Mouse (Mus musculus): Measurements from ENCODE around the gene Macf1. TPM values are rescaled to one million over a fixed set of nuclear protein-coding genes. Genes with fewer than 3 reads are reported as not detected.
"Not testable (repeated sequence)": the region's sequence is repeated elsewhere in the genome, so short reads cannot be mapped to it uniquely, and the experiment has no call there.

Macf1 gene
- polyA plus RNA-seq, 1 experiment from 2014 or later = 67.3 TPM

DNA sequence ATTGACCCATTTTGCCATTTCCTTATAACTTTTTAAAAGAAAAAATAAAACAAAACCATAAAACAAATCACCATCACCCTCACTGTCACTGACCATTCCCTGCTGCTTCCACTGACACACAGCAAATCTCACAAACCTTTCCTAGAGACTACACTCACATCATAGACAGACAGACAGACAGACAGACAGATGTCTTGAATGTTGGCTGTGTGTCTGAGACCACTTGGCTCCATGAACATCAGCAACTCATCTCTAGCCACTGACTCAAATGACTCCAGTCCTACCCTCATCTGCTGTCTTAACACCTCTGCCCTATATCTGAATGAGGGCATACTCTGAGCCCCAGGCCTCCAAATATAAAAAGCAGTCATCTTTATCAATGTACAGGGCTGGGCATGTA lies 128.9 kb downstream of the Macf1 start:
- no peak overlapping the region for H3K27ac ChIP-seq
- no peak overlapping the region for H3K4me2 ChIP-seq
- H3K4me1 ChIP-seq (replicated peaks) = no peaks in the 10 kb centered on the region
- no peak for ATAC-seq (ENCODE audit: low FRiP score)
- H3K27me3 ChIP-seq = no peaks in the 10 kb centered on the region
- H3K9ac ChIP-seq = no peak overlapping the region
- H3K36me3 ChIP-seq = no peaks in the 10 kb centered on the region
- H3K4me3 ChIP-seq = no peak overlapping the region
- H3K9me3 ChIP-seq = no peaks in the 10 kb centered on the region

DNA sequence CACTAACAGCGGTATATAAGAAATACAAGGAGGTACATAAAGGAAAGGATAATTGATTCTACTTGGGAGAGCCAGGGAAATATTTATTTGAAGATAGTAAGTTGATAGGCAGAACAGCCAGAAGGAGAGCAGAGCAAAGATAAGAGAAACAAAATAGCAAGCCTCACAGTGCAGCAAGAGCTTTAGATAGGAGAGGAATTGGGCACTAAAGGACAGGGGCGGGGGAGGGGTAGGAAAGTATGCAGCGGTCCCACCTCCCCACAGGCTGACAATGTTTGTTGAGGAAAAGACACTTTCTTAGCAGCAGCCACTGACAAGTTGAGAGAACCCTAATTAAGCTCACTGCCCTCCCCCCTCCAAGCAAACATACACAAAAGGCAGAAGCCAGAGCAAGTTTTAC lies 131.5 kb downstream of the Macf1 start:
- Histone ChIP-seq H3K4me3 (no peak overlapping the region), H3K4me1 (replicated peaks) (no peaks in the 10 kb centered on the region), H3K27me3 (no peaks in the 10 kb centered on the region), H3K9me3 (no peaks in the 10 kb centered on the region), H3K4me2 (no peak overlapping the region), H3K36me3 (no peaks in the 10 kb centered on the region), H3K9ac (no peak overlapping the region), H3K27ac (no peak overlapping the region)
- no peak for ATAC-seq (ENCODE audit: low FRiP score)
- WGBS = 48% methylated on average over 3 of the region's 3 CpGs

DNA sequence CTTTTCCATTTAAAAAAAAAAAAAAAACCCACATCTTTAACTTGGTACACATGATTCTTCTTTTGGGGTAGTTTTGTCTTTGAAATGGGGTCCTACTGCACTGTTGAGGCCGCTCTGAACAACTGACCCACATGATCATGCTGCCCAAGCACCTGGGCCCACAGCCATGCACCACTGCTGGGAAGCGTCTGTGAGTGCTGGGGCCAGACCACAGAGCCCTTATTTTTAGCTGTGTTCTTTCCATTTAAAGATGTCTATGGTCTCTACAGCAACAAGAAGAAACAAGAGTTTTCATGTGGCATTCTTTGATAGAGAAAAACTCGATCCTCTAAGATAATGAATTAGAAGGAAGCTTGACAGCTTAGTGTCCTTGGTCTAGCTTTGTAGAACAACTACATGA lies 135.8 kb downstream of the Macf1 start:
- 94% methylated on average over 3 of the region's 3 CpGs for WGBS
- Histone ChIP-seq H3K4me1 (replicated peaks) (no peaks in the 10 kb centered on the region), H3K27me3 (no peaks in the 10 kb centered on the region), H3K9me3 (no peaks in the 10 kb centered on the region), H3K4me3 (no peak overlapping the region), H3K4me2 (no peak overlapping the region), H3K27ac (no peak overlapping the region), H3K9ac (no peak overlapping the region), H3K36me3 (peaks cover 7% of the 10 kb centered on the region)
- no peak for ATAC-seq (ENCODE audit: low FRiP score)

DNA sequence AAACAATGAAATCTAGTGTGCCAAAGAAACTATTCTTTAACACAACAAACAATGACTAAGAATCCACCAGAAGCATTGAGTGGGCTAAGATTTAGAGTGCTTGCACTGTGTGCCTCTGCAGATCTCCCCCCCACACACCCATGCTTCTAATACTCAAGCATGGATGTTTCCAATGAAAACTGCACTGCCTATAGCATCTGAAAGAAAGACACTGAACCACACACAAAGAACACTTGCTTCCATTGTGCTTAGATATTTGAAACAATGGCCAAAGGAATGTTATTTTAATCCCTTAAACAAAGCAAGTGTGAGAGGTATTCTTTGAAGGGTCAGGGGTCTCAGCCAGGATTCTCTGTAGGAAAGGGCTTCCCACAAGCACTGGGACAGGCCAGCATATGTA lies 140.5 kb downstream of the Macf1 start:
- no peak for ATAC-seq (ENCODE audit: low FRiP score)
- Histone ChIP-seq H3K4me1 (replicated peaks) (0 out of 2 replicates have a peak, but pooled peaks cover 3% of the 10 kb centered on the region), H3K9ac (no peak overlapping the region)

DNA sequence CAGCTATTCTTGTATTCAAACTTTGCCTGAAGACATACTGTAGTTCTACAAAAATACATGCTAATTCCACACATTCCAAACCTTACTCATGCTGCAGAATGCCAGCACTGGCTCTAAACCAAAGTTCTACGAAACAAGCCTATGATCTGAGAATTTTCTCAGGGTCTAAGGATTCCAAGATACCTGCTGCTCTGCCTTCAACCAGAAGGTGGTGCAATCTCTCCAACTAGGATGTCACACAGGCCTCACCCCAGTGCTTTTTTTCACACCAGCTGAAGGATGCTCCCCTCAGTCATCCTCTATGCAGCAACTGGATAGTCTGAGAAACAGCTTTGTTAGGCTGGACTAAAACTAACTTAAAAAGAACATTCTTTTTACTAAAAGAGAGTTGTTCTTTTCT lies 148.9 kb downstream of the Macf1 start:
- Histone ChIP-seq H3K27me3 (no peaks in the 10 kb centered on the region), H3K4me3 (no peak overlapping the region), H3K4me1 (replicated peaks) (0 out of 2 replicates have a peak, but pooled peaks cover 2% of the 10 kb centered on the region), H3K4me2 (no peak overlapping the region), H3K9me3 (no peaks in the 10 kb centered on the region), H3K27ac (0 out of 2 replicates have a peak overlapping the region, but pooled peaks have one; percentile 8), H3K9ac (no peak overlapping the region), H3K36me3 (peaks cover 19% of the 10 kb centered on the region)
- WGBS = 49% methylated on average over 1 of the region's 1 CpGs
- ATAC-seq (ENCODE audit: low FRiP score) = peak; percentile 63; the same call in 1 of the 2 replicates

More for the DNA sequence above, 140.5 kb downstream of the Macf1 start:
- Histone ChIP-seq H3K27me3 (no peaks in the 10 kb centered on the region), H3K4me3 (no peak overlapping the region), H3K27ac (no peak overlapping the region), H3K36me3 (peaks cover 19% of the 10 kb centered on the region), H3K9me3 (no peaks in the 10 kb centered on the region), H3K4me2 (no peak overlapping the region)

DNA sequence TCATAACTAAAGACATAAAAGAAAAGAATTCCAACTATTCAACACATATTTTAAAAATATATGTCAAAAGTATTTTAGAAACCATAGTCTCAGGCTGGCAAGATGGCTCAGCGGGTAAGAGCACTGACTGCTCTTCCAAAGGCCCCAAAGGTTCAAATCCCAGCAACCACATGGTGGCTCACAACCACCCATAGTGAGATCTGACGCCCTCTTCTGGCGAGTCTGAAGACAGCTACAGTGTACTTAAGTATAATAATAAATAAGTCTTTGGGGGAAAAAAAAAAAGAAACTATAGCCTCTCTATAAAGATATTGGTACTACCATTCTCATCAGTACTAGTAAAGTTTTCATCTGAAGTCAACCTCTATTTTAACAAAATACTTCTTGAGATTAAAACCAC lies 152.2 kb downstream of the Macf1 start:
- ATAC-seq (ENCODE audit: low FRiP score) = no peak
- no peak overlapping the region for H3K4me2 ChIP-seq
- no peak overlapping the region for H3K4me3 ChIP-seq
- H3K27me3 ChIP-seq = no peaks in the 10 kb centered on the region
- WGBS = 43% methylated on average over 3 of the region's 3 CpGs
- no peak overlapping the region for H3K9ac ChIP-seq
- H3K9me3 ChIP-seq = no peaks in the 10 kb centered on the region
- no peak overlapping the region for H3K27ac ChIP-seq
- H3K4me1 ChIP-seq (replicated peaks) = peaks cover 29% of the 10 kb centered on the region
- H3K36me3 ChIP-seq = no peaks in the 10 kb centered on the region

DNA sequence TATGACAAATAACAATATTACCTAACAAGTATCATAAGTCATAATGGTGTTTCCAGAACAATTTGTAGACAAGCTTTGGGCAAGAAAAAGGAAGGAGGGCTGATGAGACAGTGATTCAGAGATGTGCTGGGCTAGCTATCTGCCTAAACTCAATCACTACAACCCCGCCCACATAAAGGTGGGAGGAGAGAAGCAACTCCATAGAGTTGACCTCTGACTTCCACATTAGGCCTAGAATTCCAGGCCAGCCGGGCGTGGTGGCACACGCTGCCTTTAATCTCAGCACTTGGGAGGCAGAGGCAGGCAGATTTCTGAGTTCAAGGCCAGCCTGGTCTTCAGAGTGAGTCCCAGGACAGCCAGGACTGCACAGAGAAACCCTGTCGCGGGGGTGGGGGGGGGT lies 153.2 kb downstream of the Macf1 start:
- H3K4me3 ChIP-seq = no peak overlapping the region
- H3K9ac ChIP-seq = no peak overlapping the region
- H3K36me3 ChIP-seq = no peaks in the 10 kb centered on the region
- H3K4me2 ChIP-seq = no peak overlapping the region
- H3K27me3 ChIP-seq = no peaks in the 10 kb centered on the region
- WGBS = 90% methylated on average over 6 of the region's 6 CpGs
- no peak overlapping the region for H3K27ac ChIP-seq
- no peak for ATAC-seq (ENCODE audit: low FRiP score)
- peaks cover 39% of the 10 kb centered on the region for H3K4me1 ChIP-seq (replicated peaks)
- no peaks in the 10 kb centered on the region for H3K9me3 ChIP-seq

DNA sequence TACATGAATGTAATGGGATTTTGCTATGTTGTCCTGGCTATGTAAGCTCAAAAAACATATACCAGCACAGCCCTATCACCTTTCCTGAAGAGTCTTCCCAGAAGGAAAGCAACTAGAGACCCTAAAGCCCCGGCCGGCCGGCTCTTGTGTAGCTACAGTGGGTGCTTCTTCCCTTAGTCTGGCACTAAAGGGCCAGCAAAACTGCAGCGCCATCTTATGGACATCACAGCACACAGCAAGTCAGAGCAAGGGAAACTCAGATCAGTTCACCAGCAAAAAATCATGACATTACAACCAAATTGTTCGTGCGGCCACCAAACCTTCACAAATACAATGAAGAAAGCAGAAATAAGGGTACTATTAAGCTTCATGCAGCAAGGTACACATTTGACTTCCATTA lies 154.9 kb downstream of the Macf1 start:
- Histone ChIP-seq H3K9ac (no peak overlapping the region), H3K27me3 (no peaks in the 10 kb centered on the region), H3K4me2 (no peak overlapping the region), H3K27ac (peak overlapping the region; percentile 50; the same call in 1 of the 2 replicates), H3K36me3 (no peaks in the 10 kb centered on the region), H3K4me3 (no peak overlapping the region), H3K4me1 (replicated peaks) (peaks cover 54% of the 10 kb centered on the region), H3K9me3 (no peaks in the 10 kb centered on the region)
- no peak for ATAC-seq (ENCODE audit: low FRiP score)
- 48% methylated on average over 6 of the region's 6 CpGs for WGBS

DNA sequence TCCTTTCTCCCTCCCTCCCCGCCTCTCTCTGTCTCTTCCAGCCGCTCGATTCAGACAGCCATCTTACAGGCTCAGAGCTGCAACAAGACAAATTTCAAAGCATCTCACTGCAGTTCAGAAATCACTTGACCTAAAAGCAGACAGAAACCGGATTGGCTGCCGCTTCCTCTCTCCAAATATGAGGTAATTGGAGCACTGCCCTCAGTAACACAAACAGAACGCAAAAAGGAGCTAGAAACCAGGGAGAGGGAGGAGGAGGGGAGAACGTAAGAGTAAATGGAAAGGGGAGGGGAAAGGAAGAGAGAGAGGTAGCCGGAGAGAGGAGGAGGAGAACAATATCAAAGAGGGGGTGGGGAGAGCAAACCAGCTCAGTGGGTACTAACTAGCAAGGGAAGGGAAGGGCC lies 156.6 kb downstream of the Macf1 start:
- Histone ChIP-seq H3K27me3 (no peaks in the 10 kb centered on the region), H3K27ac (peak overlapping the region; percentile 88), H3K4me1 (replicated peaks) (peaks cover 69% of the 10 kb centered on the region), H3K9me3 (no peaks in the 10 kb centered on the region), H3K4me3 (peak overlapping the region; percentile 33), H3K4me2 (peak overlapping the region; percentile 56), H3K9ac (peak overlapping the region; percentile 65), H3K36me3 (no peaks in the 10 kb centered on the region)
- ATAC-seq (ENCODE audit: low FRiP score) = peak; percentile 68; the same call in 1 of the 2 replicates
- WGBS = 5% methylated on average over 8 of the region's 8 CpGs

DNA sequence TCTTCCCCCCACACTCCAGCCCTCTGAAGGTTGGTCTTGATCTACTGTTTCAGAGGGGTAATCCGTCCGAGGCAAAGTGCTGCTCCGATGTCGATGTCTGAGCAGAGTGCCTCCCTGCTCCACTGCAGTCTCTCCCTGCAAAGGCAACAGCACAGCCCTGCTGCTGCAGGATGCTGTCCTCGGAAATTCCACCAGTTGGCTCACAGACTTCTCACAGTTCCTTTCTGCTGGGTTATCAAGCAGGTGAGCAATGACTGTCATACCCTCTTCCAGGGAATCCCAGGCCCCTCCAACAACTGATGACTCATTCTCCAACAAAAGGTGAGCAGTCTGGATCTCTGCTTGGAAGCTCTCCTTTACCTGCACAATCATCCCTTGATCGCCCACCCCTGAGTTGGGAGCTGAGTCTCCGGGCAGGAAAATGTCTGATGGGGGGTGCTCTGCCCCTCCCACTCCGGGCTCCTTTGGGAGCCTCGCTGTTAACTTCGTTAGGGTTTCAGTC lies 157.3 kb downstream of the Macf1 start:
- H3K4me3 ChIP-seq = peak overlapping the region; percentile 33
- no peaks in the 10 kb centered on the region for H3K36me3 ChIP-seq
- H3K9me3 ChIP-seq = no peaks in the 10 kb centered on the region
- H3K9ac ChIP-seq = peak overlapping the region; percentile 65
- WGBS = 42% methylated on average over 10 of the region's 10 CpGs
- H3K4me1 ChIP-seq (replicated peaks) = peaks cover 69% of the 10 kb centered on the region
- peak overlapping the region; percentile 88 for H3K27ac ChIP-seq
- ATAC-seq (ENCODE audit: low FRiP score) = peak; percentile 67
- H3K27me3 ChIP-seq = no peaks in the 10 kb centered on the region
- peak overlapping the region; percentile 56 for H3K4me2 ChIP-seq

DNA sequence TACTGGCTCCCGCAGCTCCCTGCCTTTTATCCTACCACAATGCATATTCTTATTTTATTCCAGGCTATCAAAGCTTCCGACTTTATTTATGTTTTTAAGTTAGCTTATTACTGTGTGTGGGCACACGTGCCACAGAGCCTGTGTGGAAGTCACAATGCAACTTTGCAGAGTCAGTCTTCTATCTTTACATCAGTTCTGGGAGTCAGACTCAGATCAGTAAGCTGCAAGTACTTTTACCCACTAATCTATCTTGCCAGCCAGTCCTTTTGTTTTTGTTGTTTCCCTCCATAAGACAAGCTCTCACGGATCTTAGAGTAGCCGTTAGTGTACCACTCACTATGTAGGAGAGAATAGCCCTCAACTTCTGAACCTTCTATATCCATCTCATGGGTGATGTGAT lies 159.4 kb downstream of the Macf1 start:
- no peaks in the 10 kb centered on the region for H3K27me3 ChIP-seq
- H3K27ac ChIP-seq = no peak overlapping the region
- H3K36me3 ChIP-seq = no peaks in the 10 kb centered on the region
- 86% methylated on average over 5 of the region's 5 CpGs for WGBS
- H3K9me3 ChIP-seq = no peaks in the 10 kb centered on the region
- no peak overlapping the region for H3K9ac ChIP-seq
- H3K4me1 ChIP-seq (replicated peaks) = peaks cover 62% of the 10 kb centered on the region
- ATAC-seq (ENCODE audit: low FRiP score) = no peak
- peak overlapping the region; percentile 56; the same call in 1 of the 2 replicates for H3K4me2 ChIP-seq
- no peak overlapping the region for H3K4me3 ChIP-seq

DNA sequence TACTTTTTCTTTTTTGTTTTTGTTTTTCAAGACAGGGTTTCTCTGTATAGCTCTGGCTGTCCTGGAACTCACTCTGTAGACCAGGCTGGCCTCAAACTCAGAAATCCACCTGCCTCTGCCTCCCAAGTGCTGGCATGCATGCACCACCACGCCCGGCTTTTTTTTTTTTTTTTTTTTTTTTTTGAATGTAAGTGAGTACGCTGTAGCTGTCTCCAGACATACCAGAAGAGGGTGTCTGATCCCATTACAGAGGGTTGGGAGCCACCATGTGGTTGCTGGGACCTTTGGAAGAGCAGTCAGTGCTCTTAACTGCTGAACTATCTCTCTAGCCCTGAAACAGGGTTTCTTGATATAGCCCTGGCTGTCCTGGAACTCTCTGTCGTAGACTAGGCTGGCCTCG lies 164.0 kb downstream of the Macf1 start:
- not testable (repeated sequence) for H3K36me3 ChIP-seq; ATAC-seq (ENCODE audit: low FRiP score)

DNA sequence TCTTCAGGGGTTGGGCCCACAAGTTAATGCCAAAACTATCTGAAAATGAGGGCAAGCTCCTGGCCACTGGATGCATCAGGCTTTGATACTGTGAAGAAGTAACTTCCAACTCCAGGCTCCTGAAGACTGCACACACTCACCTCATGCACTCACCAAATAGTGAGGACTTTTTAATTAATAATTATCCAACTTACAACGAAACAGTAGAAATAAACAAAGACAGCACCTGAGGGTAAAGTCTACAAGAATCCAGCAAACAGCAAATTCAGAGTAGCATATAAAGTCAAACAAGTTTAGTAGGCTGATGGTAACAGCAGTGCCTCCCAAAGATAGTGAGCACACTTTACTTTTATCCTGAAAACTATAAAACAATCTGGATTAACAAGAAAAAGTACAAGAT lies 168.5 kb downstream of the Macf1 start:
- Histone ChIP-seq H3K9me3 (no peaks in the 10 kb centered on the region), H3K4me2 (no peak overlapping the region), H3K4me3 (no peak overlapping the region), H3K27me3 (no peaks in the 10 kb centered on the region), H3K27ac (no peak overlapping the region), H3K9ac (no peak overlapping the region), H3K4me1 (replicated peaks) (no peaks in the 10 kb centered on the region; the same call in 1 of the 2 replicates), H3K36me3 (peaks cover 17% of the 10 kb centered on the region)
- no peak for ATAC-seq (ENCODE audit: low FRiP score)
- 86% methylated on average over 1 of the region's 1 CpGs for WGBS

More for the DNA sequence above, 164.0 kb downstream of the Macf1 start:
- H3K4me1 ChIP-seq (replicated peaks) = peaks cover 22% of the 10 kb centered on the region
- H3K9ac ChIP-seq, H3K4me3 ChIP-seq, H3K4me2 ChIP-seq, H3K27me3 ChIP-seq, H3K27ac ChIP-seq, H3K9me3 ChIP-seq: not testable (repeated sequence)
- 88% methylated on average over 5 of the region's 5 CpGs for WGBS

Data from hindbrain, embryonic 13.5 days (tissue).